Mouse (Mus musculus) kidney, postnatal 36 days (tissue): Measurements from ENCODE around the gene Map1b.

Source experiments
- DNase-seq, 2 experiments: peaks; one replicate each; pipeline ENCODE4 v3.0.0; 2021 to 2022; ENCODE audit warnings: mixed read lengths in 2 of 2

The Map1b gene

GRCm38 (mm10) chr13:99485331-99485733 is 31.0 kb downstream of the Map1b start:
- no peak for DNase-seq

DNA sequence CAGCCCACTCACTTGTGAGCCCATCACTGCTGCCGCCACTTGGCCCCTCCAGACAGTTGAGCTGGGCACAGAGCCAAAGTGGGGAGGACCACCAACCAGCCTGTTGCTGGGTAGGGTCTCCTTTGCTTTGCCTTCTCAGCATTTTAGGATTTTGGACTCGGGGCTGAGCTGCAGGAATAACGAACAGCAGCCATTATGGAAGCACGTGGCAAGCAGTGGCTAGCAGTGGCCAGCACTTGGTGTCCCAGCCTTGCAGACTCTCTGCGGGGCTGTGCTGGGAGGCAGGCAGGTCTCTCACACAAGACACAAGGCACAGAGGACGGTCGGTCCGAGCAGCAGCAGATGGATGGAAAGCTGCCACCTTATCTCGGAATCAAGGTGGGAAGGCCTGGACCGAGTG is 31.4 kb downstream of the Map1b start:
- DNase-seq: no peak

DNA sequence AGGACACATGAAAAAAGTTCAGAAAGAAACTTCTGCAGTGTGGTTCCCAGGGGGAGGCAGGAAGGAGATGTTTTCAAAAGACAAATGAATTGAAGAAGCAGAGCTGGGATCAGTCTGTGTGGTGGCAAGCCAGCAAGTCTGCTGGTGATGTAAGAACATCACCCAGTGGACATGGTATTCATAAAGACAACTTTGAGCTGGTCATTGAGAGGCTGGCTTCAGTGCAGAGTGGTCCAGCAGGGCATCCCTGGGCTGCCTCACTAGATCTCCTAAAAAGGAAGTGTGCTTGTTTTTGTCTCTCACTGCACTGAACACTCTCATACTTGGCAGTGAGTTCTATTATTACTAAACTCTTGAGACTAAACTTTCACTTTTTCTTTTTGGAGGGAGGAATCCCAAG is 32.9 kb downstream of the Map1b start:
- no peak for DNase-seq

DNA sequence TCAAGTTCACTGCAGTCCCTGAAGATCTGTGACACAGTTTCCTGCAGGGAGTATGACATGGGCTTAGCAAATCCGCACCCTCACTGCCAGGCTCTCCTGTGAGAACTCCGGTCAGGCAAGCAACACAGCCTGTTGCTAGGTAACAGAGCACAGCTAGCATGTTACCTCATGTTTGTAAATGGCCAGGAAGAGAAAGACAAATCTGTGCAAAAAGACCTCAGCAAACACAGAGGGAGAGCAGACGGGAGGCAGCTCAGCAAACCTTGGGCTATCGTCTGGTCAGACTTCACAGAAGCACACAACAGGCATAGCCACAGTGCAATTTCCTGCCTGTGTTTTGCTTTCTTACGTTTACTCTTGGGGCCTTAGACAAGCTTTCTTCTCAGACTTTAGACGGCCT is 40.9 kb downstream of the Map1b start:
- no peak for DNase-seq

DNA sequence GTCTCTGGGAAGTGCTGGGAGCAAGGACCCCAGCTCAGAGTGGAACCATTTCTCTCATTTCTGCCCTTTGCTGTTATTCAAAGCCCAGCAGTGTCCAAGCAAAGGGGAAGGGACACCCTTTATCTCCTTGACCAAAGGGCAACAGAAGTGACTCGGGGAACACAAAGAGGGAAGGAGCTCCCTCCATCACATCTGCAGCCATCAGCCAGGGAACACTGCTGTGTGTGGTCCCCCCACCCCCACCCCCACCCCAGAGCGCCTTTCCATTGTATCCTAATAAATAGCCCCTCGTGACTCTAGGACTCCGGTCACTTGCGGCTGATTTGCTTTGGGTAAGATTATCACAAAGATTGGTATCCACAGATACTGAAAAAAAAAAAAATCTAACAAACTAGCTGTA is 41.3 kb downstream of the Map1b start:
- no peak for DNase-seq

DNA sequence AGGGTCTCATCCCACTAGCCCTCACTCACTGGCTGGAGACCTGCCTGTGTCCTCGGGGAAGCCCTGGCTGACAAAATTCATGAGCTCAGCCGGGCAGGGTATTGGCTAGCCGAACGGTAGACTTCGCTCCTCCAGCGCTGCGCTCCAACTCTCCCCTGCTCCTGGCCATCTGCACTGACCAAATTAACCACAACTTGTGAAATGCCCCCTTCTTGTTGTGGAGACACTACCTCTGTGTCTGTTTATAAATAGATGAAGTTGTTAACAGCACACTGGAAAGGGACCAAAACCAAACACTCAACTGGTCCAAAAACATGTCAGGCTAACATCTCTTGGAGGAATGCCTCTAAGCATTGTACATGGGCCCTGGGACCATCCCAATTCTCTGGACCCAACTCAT is 42.2 kb downstream of the Map1b start:
- DNase-seq: no peak

GRCm38 (mm10) chr13:99472028-99472427 is 44.3 kb downstream of the Map1b start:
- DNase-seq: no peak

DNA sequence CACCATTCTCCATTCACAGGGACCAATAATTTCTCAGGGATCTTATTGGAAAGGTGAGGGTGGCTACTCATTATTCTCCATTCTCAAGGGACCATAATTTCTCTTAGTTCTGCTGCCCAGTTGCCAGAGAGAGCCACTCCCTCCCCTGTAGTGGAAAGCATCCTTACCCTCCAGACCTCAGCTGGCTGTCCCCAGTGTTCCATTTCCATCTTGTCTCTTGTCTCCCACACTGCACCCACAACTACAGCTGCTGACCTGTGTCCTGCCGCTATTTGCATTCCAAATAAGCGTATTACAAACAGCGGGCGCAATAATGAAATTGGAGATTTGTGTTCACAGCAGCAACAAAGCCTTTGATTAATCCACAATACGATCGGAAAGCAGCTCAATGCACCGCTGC is 46.3 kb downstream of the Map1b start:
- no peak for DNase-seq

GRCm38 (mm10) chr13:99468267-99468666 is 48.1 kb downstream of the Map1b start:
- no peak for DNase-seq

DNA sequence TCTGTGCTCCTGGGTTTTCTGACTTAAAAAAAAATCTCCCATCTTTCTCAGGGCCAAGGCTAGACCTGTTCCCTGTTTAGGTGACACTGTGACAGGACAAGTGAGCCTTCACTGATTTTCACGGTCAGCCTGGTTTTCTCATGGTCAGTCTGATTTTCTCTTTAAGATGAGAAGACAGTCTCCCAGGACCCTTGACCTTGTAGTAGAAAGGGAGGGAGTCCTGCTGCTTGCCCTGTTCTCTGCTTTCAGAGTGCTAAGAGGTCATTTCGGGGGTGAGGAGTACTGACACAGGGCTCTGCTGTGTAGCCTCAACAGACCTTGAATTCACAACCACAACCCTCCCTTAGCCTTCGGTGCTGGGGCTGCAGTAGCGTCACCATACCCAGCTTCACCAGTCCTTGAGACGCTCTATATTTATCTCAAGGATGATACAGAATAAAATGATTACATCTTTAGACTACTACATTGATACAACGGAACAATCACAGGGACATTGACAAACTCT is 49.5 kb downstream of the Map1b start:
- no peak for DNase-seq

- DNase-seq: no peak
Observed at GRCm38 (mm10) chr13:99466064-99466463, 50.3 kb downstream of the Map1b start.

GRCm38 (mm10) chr13:99464551-99464950 is 51.8 kb downstream of the Map1b start:
- DNase-seq: no peak

DNA sequence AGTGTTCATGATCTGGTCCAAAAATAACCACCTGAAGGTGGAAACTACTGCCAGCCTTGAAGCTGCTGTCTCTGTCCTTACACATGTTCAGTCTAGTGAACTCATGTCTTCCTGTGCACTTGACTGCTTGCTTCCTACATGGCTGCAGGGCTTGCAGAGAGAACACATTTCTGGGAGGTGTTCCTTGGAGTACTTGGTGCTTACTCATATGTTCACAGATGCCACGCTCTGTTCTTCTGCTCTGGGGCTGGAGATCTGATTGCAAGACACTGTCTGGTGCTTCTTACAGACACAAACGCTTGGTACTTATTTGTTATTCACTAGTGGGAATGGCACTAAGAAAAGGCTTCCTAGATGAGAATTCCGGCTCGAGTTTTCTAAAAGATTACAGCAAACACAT is 54.5 kb downstream of the Map1b start:
- no peak for DNase-seq

DNA sequence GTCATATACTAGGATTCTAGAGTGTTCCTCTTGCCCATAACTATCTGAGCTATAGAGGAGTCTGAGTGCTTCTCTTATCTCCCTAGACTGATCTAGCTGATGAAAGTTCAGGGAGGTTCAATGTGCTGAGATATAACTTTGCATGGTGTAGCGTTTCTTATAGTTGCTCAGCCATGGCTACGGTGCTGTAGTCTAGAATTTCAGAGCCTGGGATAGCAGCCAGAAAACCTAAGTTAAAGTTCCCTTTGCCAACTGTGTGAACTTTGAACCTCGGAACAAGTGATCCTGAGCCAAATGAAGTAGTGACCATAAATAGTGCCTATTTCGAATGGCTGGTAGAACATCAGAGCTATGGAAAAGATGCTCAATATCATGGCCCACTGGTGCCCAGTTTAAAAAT is 56.7 kb downstream of the Map1b start:
- DNase-seq: peak; percentile 55 to 77

- DNase-seq: peak in 1 of 2 experiments; percentile 22
Observed at GRCm38 (mm10) chr13:99458658-99459386, 57.5 kb downstream of the Map1b start.

GRCm38 (mm10) chr13:99454977-99455376 is 61.4 kb downstream of the Map1b start:
- no peak for DNase-seq

- no peak for DNase-seq
Observed at GRCm38 (mm10) chr13:99452444-99452843, 63.9 kb downstream of the Map1b start.

GRCm38 (mm10) chr13:99451276-99451675 is 65.1 kb downstream of the Map1b start:
- no peak for DNase-seq

- DNase-seq: no peak
Observed at GRCm38 (mm10) chr13:99450766-99451165, 65.6 kb downstream of the Map1b start.

DNA sequence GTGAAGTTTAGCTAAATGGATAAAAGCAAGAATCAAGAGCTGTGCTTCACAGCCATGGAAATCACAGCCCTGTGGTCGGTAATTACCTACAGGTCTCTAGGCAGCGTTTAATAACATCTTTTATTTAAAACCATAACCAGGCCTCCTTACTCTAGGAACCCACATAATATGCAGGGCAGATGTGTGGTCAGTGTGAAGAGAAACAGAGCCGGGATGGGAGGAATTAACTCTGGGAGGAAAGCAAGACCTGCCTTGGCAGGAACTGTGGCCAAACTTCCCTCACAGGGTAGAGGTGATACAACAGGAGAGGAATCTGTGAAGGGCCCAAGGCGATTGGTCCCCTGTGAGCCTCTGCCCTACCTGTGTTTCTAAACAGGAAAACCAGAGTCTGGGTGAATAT is 66.8 kb downstream of the Map1b start:
- DNase-seq: no peak

DNA sequence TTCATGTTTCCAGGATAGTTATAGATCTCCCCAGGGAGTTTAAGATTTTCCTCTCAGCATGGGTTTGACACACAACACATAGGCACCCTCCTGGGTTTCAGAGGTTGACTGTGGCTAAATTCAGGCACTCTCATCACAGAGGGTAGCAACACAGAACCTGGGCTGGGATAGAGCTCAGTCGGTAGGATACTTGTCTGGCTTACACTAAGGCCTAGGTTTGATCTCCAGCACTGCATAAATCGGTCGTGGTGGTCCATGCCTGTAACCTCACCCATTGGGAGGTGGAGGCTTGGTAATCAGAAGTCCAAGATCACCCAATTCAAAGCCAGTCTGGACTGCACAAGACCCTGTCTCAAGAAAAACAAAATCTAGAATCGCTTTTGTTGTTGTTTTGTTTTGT is 68.1 kb downstream of the Map1b start:
- DNase-seq: no peak

- DNase-seq: no peak
Observed at GRCm38 (mm10) chr13:99447403-99448199, 68.7 kb downstream of the Map1b start.

- DNase-seq: no peak
Observed at GRCm38 (mm10) chr13:99447002-99447401, 69.3 kb downstream of the Map1b start.

- peak in 1 of 2 experiments; percentile 27 for DNase-seq
Observed at GRCm38 (mm10) chr13:99444880-99445279, 71.5 kb downstream of the Map1b start.
